Mouse (Mus musculus) spleen, adult 2 months (tissue): Measurements from ENCODE around the gene 1110051M20Rik. TPM values are rescaled to one million over a fixed set of nuclear protein-coding genes. Genes with fewer than 3 reads are reported as not detected.
"Not testable (repeated sequence)": the region's sequence is repeated elsewhere in the genome, so short reads cannot be mapped to it uniquely, and the experiment has no call there.

ENCODE experiments used
- DNase-seq, 2 experiments: peaks; one replicate each; pipeline versions ENCODE4 v3.0.0 to v3.0.0-alpha.2; 2012 to 2021; ENCODE audit warnings: low spot score in 2 of 2, low read depth in 1 of 2
- H3K27ac ChIP-seq: fragments of 200-500 bp; 2 replicates; pipeline ENCODE4 v1.5.1; 2012; ENCODE audit warnings: low read length, inconsistent platforms; ENCODE audit not compliant: insufficient read depth
- H3K27me3 ChIP-seq: fragments of 200-500 bp; 2 replicates; pipeline ENCODE4 v1.6.1; 2012; ENCODE audit warnings: mild to moderate bottlenecking, moderate library complexity, low read length, inconsistent platforms; ENCODE audit not compliant: control insufficient read depth, insufficient read depth
- H3K36me3 ChIP-seq: fragments of 200-500 bp; 2 replicates; pipeline ENCODE4 v1.6.1; 2012; ENCODE audit warnings: mild to moderate bottlenecking, low read length, inconsistent platforms; ENCODE audit not compliant: control insufficient read depth, insufficient read depth
- H3K4me1 ChIP-seq: fragments of 200-500 bp; 2 replicates; pipeline ENCODE4 v1.6.1; 2011; ENCODE audit warnings: inconsistent platforms; ENCODE audit not compliant: control insufficient read depth, insufficient read depth, insufficient read length
- H3K4me3 ChIP-seq: fragments of 200-500 bp; 2 replicates; pipeline ENCODE4 v1.5.1; 2011; ENCODE audit warnings: mild to moderate bottlenecking, inconsistent platforms; ENCODE audit not compliant: insufficient read depth, insufficient read length; ENCODE audit errors: extremely low read depth
- CTCF ChIP-seq: fragments of 200-500 bp; IDR thresholded peaks from 2 replicates; pipeline ENCODE4 v1.5.1; 2011; ENCODE audit warnings: mild to moderate bottlenecking, inconsistent platforms; ENCODE audit not compliant: insufficient read depth, insufficient read length, insufficient replicate concordance; ENCODE audit errors: extremely low read depth
- POLR2A ChIP-seq: fragments of 200-500 bp; IDR thresholded peaks from 2 replicates; pipeline ENCODE4 v1.6.1; 2011; ENCODE audit warnings: low read depth, low read length, inconsistent platforms
- WGBS: fragments of 180-500 bp; shearing (Covaris S2); methylation state at CpG from one replicate; pipeline ENCODE4 v1.1.7; 2018; 5-methylcytosine and 5-hydroxymethylcytosine counted together
- polyA plus RNA-seq: library from polyadenylated mRNA; depleted of rRNA; stranded (reverse); fragments of >200 nt; gene quantifications from 2 replicates; pipeline ENCODE4 v1.2.3, GENCODE M21; 2012; rRNA removed

Gene 1110051M20Rik
- 4.8 and 5.6 TPM in 2 replicates for polyA plus RNA-seq

- no peaks in the 10 kb centered on the region for H3K27me3 ChIP-seq
- H3K4me1 ChIP-seq = no peaks in the 10 kb centered on the region
- DNase-seq = peak; percentile 77 to 80
- H3K4me3 ChIP-seq = peak within 1 kb of the TSS; percentile 60
- no peaks in the 10 kb centered on the region for H3K36me3 ChIP-seq
- TF ChIP-seq POLR2A = no peak
- TF ChIP-seq CTCF = no peak
- WGBS = 4% methylated on average over 19 of the region's 19 CpGs
- no peak within 1 kb of the TSS for H3K27ac ChIP-seq
Observed at GRCm38 (mm10) chr2:91444286-91444892, at the start of gene 1110051M20Rik. 1110051M20Rik (minus strand) TSS chr2:91444704.

GRCm38 (mm10) chr2:91493981-91494380 lies 49.5 kb upstream of the 1110051M20Rik start:
- WGBS = 93% methylated on average over 9 of the region's 9 CpGs
- no peak for TF ChIP-seq CTCF
- no peak for TF ChIP-seq POLR2A

GRCm38 (mm10) chr2:91492071-91492635 lies 47.6 kb upstream of the 1110051M20Rik start:
- WGBS = 93% methylated on average over 12 of the region's 12 CpGs
- DNase-seq = no peak
- Histone ChIP-seq H3K4me3 (no peak overlapping the region), H3K27me3 (no peaks in the 10 kb centered on the region), H3K36me3 (no peaks in the 10 kb centered on the region), H3K4me1 (no peaks in the 10 kb centered on the region), H3K27ac (no peak overlapping the region)
- no peak for TF ChIP-seq CTCF
- TF ChIP-seq POLR2A = no peak

More at GRCm38 (mm10) chr2:91493981-91494380, 49.5 kb upstream of the 1110051M20Rik start:
- H3K4me3 ChIP-seq = no peak overlapping the region
- no peaks in the 10 kb centered on the region for H3K4me1 ChIP-seq
- no peak overlapping the region for H3K27ac ChIP-seq
- H3K36me3 ChIP-seq = no peaks in the 10 kb centered on the region
- DNase-seq = no peak
- no peaks in the 10 kb centered on the region for H3K27me3 ChIP-seq

GRCm38 (mm10) chr2:91487295-91487694 lies 42.8 kb upstream of the 1110051M20Rik start:
- H3K4me1 ChIP-seq, H3K27ac ChIP-seq, H3K27me3 ChIP-seq, H3K4me3 ChIP-seq, DNase-seq, H3K36me3 ChIP-seq: not testable (repeated sequence)
- 24% methylated on average over 3 of the region's 3 CpGs for WGBS

GRCm38 (mm10) chr2:91485256-91485655 lies 40.8 kb upstream of the 1110051M20Rik start:
- Histone ChIP-seq H3K27ac (peak overlapping the region; percentile 7), H3K36me3 (no peaks in the 10 kb centered on the region), H3K4me3 (no peak overlapping the region), H3K4me1 (no peaks in the 10 kb centered on the region), H3K27me3 (no peaks in the 10 kb centered on the region)
- DNase-seq = no peak
- TF ChIP-seq CTCF (no peak), POLR2A (no peak)
- 65% methylated on average over 6 of the region's 6 CpGs for WGBS

GRCm38 (mm10) chr2:91484698-91485097 lies 40.2 kb upstream of the 1110051M20Rik start:
- no peaks in the 10 kb centered on the region for H3K36me3 ChIP-seq
- H3K4me1 ChIP-seq = no peaks in the 10 kb centered on the region
- 23% methylated on average over 4 of the region's 4 CpGs for WGBS
- no peak for DNase-seq
- TF ChIP-seq CTCF (no peak), POLR2A (no peak)
- no peak overlapping the region for H3K27ac ChIP-seq
- H3K27me3 ChIP-seq = no peaks in the 10 kb centered on the region
- H3K4me3 ChIP-seq = no peak overlapping the region

- no peak for TF ChIP-seq POLR2A
- peak; percentile 11; the same call in 1 of the 2 replicates for TF ChIP-seq CTCF
- Histone ChIP-seq H3K4me3 (no peak overlapping the region), H3K27ac (no peak overlapping the region), H3K27me3 (no peaks in the 10 kb centered on the region), H3K36me3 (no peaks in the 10 kb centered on the region), H3K4me1 (no peaks in the 10 kb centered on the region; the same call in 1 of the 2 replicates)
- 60% methylated on average over 6 of the region's 6 CpGs for WGBS
- DNase-seq = no peak
Observed at GRCm38 (mm10) chr2:91480805-91481514, 36.5 kb upstream of the 1110051M20Rik start.
